Mouse (Mus musculus) forebrain, embryonic 12.5 days (tissue): ENCODE data around the gene Tex52. TPM values are rescaled to one million over a fixed set of nuclear protein-coding genes. Genes with fewer than 3 reads are reported as not detected.

Experiments
- ATAC-seq: fragments of 200-750 bp; cut with Nextera tagmentation; 2 replicates; pipeline ENCODE4 v1.8.0; 2017; ENCODE audit warnings: moderate TSS enrichment; ENCODE audit not compliant: low FRiP score
- H3K27ac ChIP-seq: fragments of 300-500 bp; sonication (generic); 2 replicates; pipeline ENCODE4 v1.5.1; 2016; ENCODE audit warnings: mild to moderate bottlenecking
- H3K27me3 ChIP-seq: fragments of 300-500 bp; sonication (generic); 2 replicates; pipeline ENCODE4 v1.6.1; 2016; ENCODE audit warnings: mild to moderate bottlenecking
- H3K36me3 ChIP-seq: fragments of 300-500 bp; sonication (generic); replicated peaks from 2 replicates; pipeline ENCODE4 v1.6.1; 2016; ENCODE audit warnings: mild to moderate bottlenecking
- H3K4me1 ChIP-seq: fragments of 300-500 bp; sonication (generic); 2 replicates; pipeline ENCODE4 v1.6.1; 2016
- H3K4me2 ChIP-seq: fragments of 300-500 bp; sonication (generic); 2 replicates; pipeline ENCODE4 v1.6.1; 2016; ENCODE audit warnings: mild to moderate bottlenecking, moderate library complexity
- H3K4me3 ChIP-seq: fragments of 300-500 bp; sonication (generic); replicated peaks from 2 replicates; pipeline ENCODE4 v1.5.1; 2016; ENCODE audit warnings: mild to moderate bottlenecking
- H3K9ac ChIP-seq: fragments of 300-500 bp; sonication (generic); 2 replicates; pipeline ENCODE4 v1.6.1; 2016; ENCODE audit warnings: mild to moderate bottlenecking
- H3K9me3 ChIP-seq: fragments of 300-500 bp; sonication (generic); 2 replicates; pipeline ENCODE4 v1.6.1; 2016
- WGBS: fragments of 180-500 bp; shearing (Covaris S2); methylation state at CpG from one replicate; pipeline ENCODE4 v1.1.7; 2016; 5-methylcytosine and 5-hydroxymethylcytosine counted together
- polyA plus RNA-seq: library from polyadenylated mRNA; unstranded; fragments of >200 nt; fragmentation: Nextera tagmentation; extraction: Ambion mirVana; gene quantifications from 2 replicates; pipeline ENCODE4 v1.2.1, GENCODE M21; 2016

Gene Tex52
- polyA plus RNA-seq, 1 experiment from 2014 or later, result 0.88 TPM

GRCm38 (mm10) chr6:128421036-128421435, 45.8 kb downstream of the Tex52 start:
- 0 out of 2 replicates have a peak, but pooled peaks cover 6% of the 10 kb centered on the region for H3K36me3 ChIP-seq
- no peak overlapping the region for H3K4me2 ChIP-seq
- WGBS, result 95% methylated on average over 2 of the region's 2 CpGs
- no peak for ATAC-seq
- no peak overlapping the region for H3K4me3 ChIP-seq
- H3K27ac ChIP-seq, result no peak overlapping the region
- H3K9me3 ChIP-seq, result no peaks in the 10 kb centered on the region
- peaks cover 7% of the 10 kb centered on the region for H3K4me1 ChIP-seq
- H3K27me3 ChIP-seq, result no peaks in the 10 kb centered on the region
- no peak overlapping the region for H3K9ac ChIP-seq

- no peak overlapping the region for H3K4me3 ChIP-seq
- no peak overlapping the region for H3K4me2 ChIP-seq
- H3K27me3 ChIP-seq, result no peaks in the 10 kb centered on the region
- H3K9me3 ChIP-seq, result no peaks in the 10 kb centered on the region
- H3K9ac ChIP-seq, result no peak overlapping the region
- H3K4me1 ChIP-seq, result peaks cover 7% of the 10 kb centered on the region
- ATAC-seq, result no peak
- H3K27ac ChIP-seq, result no peak overlapping the region
- 95% methylated on average over 3 of the region's 3 CpGs for WGBS
- 0 out of 2 replicates have a peak, but pooled peaks cover 6% of the 10 kb centered on the region for H3K36me3 ChIP-seq
Observed at GRCm38 (mm10) chr6:128421480-128421879, 46.2 kb downstream of the Tex52 start.

- H3K27me3 ChIP-seq, result no peaks in the 10 kb centered on the region
- H3K36me3 ChIP-seq, result peaks cover 17% of the 10 kb centered on the region
- H3K9ac ChIP-seq, result peak overlapping the region; percentile 66
- H3K4me1 ChIP-seq, result peaks cover 7% of the 10 kb centered on the region
- H3K9me3 ChIP-seq, result no peaks in the 10 kb centered on the region
- peak overlapping the region; percentile 62 for H3K4me3 ChIP-seq
- 0 out of 2 replicates have a peak, but pooled peaks have one; percentile 39 for ATAC-seq
- peak overlapping the region; percentile 96 for H3K27ac ChIP-seq
- 57% methylated on average over 16 of the region's 16 CpGs for WGBS
- H3K4me2 ChIP-seq, result peak overlapping the region; percentile 66
Observed at GRCm38 (mm10) chr6:128423496-128424268, 48.4 kb downstream of the Tex52 start.

GRCm38 (mm10) chr6:128424269-128425019, 49.2 kb downstream of the Tex52 start, which contains the start of gene Itfg2:
Itfg2 (minus strand) TSS chr6:128424931.
- Histone ChIP-seq H3K27me3 (no peaks in the 10 kb centered on the region), H3K9me3 (no peaks in the 10 kb centered on the region), H3K9ac (peak within 1 kb of the TSS; percentile 66), H3K36me3 (peaks cover 25% of the 10 kb centered on the region), H3K27ac (peak within 1 kb of the TSS; percentile 96), H3K4me2 (peak within 1 kb of the TSS; percentile 66), H3K4me1 (peaks cover 7% of the 10 kb centered on the region), H3K4me3 (peak within 1 kb of the TSS; percentile 62)
- peak; percentile 96 for ATAC-seq
- under 1% methylated on average over 42 of the region's 42 CpGs for WGBS

- H3K4me3 ChIP-seq, result peak overlapping the region; percentile 62
- WGBS, result 16% methylated on average over 9 of the region's 9 CpGs
- H3K4me2 ChIP-seq, result peak overlapping the region; percentile 66
- ATAC-seq, result 0 out of 2 replicates have a peak, but pooled peaks have one; percentile 2
- peak overlapping the region; percentile 66 for H3K9ac ChIP-seq
- no peak overlapping the region for H3K27ac ChIP-seq
- no peaks in the 10 kb centered on the region for H3K9me3 ChIP-seq
- peaks cover 7% of the 10 kb centered on the region for H3K4me1 ChIP-seq
- H3K27me3 ChIP-seq, result no peaks in the 10 kb centered on the region
- H3K36me3 ChIP-seq, result peaks cover 29% of the 10 kb centered on the region
Observed at GRCm38 (mm10) chr6:128425046-128425445, 49.8 kb downstream of the Tex52 start.

GRCm38 (mm10) chr6:128427571-128427970, 52.3 kb downstream of the Tex52 start:
- no peak overlapping the region for H3K27ac ChIP-seq
- no peak overlapping the region for H3K4me3 ChIP-seq
- H3K9ac ChIP-seq, result no peak overlapping the region
- H3K27me3 ChIP-seq, result no peaks in the 10 kb centered on the region
- H3K4me2 ChIP-seq, result no peak overlapping the region
- peaks cover 47% of the 10 kb centered on the region for H3K36me3 ChIP-seq
- no peak for ATAC-seq
- peaks cover 7% of the 10 kb centered on the region for H3K4me1 ChIP-seq
- 92% methylated on average over 5 of the region's 5 CpGs for WGBS
- H3K9me3 ChIP-seq, result no peaks in the 10 kb centered on the region

GRCm38 (mm10) chr6:128429300-128429699, 54.0 kb downstream of the Tex52 start:
- Histone ChIP-seq H3K27ac (no peak overlapping the region), H3K4me1 (peaks cover 2% of the 10 kb centered on the region; the same call in 1 of the 2 replicates), H3K9ac (no peak overlapping the region), H3K27me3 (no peaks in the 10 kb centered on the region), H3K36me3 (peaks cover 64% of the 10 kb centered on the region), H3K4me2 (no peak overlapping the region), H3K9me3 (no peaks in the 10 kb centered on the region), H3K4me3 (no peak overlapping the region)
- no peak for ATAC-seq
- WGBS, result 93% methylated on average over 2 of the region's 2 CpGs

GRCm38 (mm10) chr6:128429826-128430225, 54.6 kb downstream of the Tex52 start:
- H3K36me3 ChIP-seq, result peaks cover 69% of the 10 kb centered on the region
- H3K27ac ChIP-seq, result no peak overlapping the region
- 89% methylated on average over 6 of the region's 6 CpGs for WGBS

GRCm38 (mm10) chr6:128432356-128432915, 57.2 kb downstream of the Tex52 start:
- H3K36me3 ChIP-seq, result peaks cover 87% of the 10 kb centered on the region
- no peak overlapping the region for H3K9ac ChIP-seq
- whole genome bisulfite sequencing, result 91% methylated on average over 13 of the region's 13 CpGs
- H3K4me3 ChIP-seq, result no peak overlapping the region
- H3K4me2 ChIP-seq, result no peak overlapping the region
- no peaks in the 10 kb centered on the region for H3K27me3 ChIP-seq
- H3K27ac ChIP-seq, result no peak overlapping the region
- H3K9me3 ChIP-seq, result no peaks in the 10 kb centered on the region
- peaks cover 13% of the 10 kb centered on the region for H3K4me1 ChIP-seq
- ATAC-seq, result no peak

More at GRCm38 (mm10) chr6:128429826-128430225, 54.6 kb downstream of the Tex52 start:
- Histone ChIP-seq H3K4me2 (no peak overlapping the region), H3K4me3 (no peak overlapping the region), H3K27me3 (no peaks in the 10 kb centered on the region), H3K4me1 (peaks cover 2% of the 10 kb centered on the region; the same call in 1 of the 2 replicates), H3K9ac (no peak overlapping the region), H3K9me3 (no peaks in the 10 kb centered on the region)
- ATAC-seq, result no peak

GRCm38 (mm10) chr6:128433566-128433965, 58.3 kb downstream of the Tex52 start:
- Histone ChIP-seq H3K9me3 (no peaks in the 10 kb centered on the region), H3K27ac (no peak overlapping the region), H3K4me2 (no peak overlapping the region), H3K27me3 (no peaks in the 10 kb centered on the region), H3K4me1 (peaks cover 13% of the 10 kb centered on the region), H3K4me3 (no peak overlapping the region), H3K36me3 (peaks cover 77% of the 10 kb centered on the region), H3K9ac (no peak overlapping the region)
- ATAC-seq, result no peak
- 94% methylated on average over 13 of the region's 13 CpGs for WGBS
